Mouse (Mus musculus) liver, postnatal 0 days (tissue): ENCODE measurements at regions not wholly inside any gene's neighbourhood (a gene's known extent, or its start where the extent isn't known, plus 50 kb on each side); places are given as distances from the start of the nearest gene placed in this dataset.

ENCODE experiments used
- CTCF ChIP-seq: sonication (generic); IDR thresholded peaks from 2 replicates; pipeline ENCODE4 v1.5.1; 2016; ENCODE audit warnings: antibody characterized with exemption, low read depth
- EP300 ChIP-seq: IDR thresholded peaks from 2 replicates; pipeline ENCODE4 v1.6.1; 2016; ENCODE audit warnings: antibody characterized with exemption, low read depth, mild to moderate bottlenecking

GRCm38 (mm10) chr13:51918108-51918507, 71.6 kb downstream of the Gadd45g start:
- TF ChIP-seq CTCF (no peak), EP300 (no peak)
